Mouse (Mus musculus) erythroblast, embryonic 14.5 days (primary cell): Measurements from ENCODE around the gene Rngtt.

Experiments used
- GATA1 ChIP-seq: IDR thresholded peaks from 2 replicates; pipeline ENCODE4 v1.6.1; 2012; ENCODE audit warnings: low read length, inconsistent platforms, mixed read lengths
- TAL1 ChIP-seq: IDR thresholded peaks from 3 replicates; pipeline ENCODE4 v1.6.1; 2012; ENCODE audit warnings: low read length, inconsistent platforms, mixed read lengths

- no peak for TF ChIP-seq GATA1
- no peak for TF ChIP-seq TAL1
These were observed 103.7 kb downstream of the Rngtt start for GRCm38 (mm10) chr4:33413791-33414190.
